Mouse (Mus musculus): Measurements from ENCODE around the gene Btbd35f19.
"Not testable (repeated sequence)": the region's sequence is repeated elsewhere in the genome, so short reads cannot be mapped to it uniquely, and the experiment has no call there.

Btbd35f19 gene

DNA sequence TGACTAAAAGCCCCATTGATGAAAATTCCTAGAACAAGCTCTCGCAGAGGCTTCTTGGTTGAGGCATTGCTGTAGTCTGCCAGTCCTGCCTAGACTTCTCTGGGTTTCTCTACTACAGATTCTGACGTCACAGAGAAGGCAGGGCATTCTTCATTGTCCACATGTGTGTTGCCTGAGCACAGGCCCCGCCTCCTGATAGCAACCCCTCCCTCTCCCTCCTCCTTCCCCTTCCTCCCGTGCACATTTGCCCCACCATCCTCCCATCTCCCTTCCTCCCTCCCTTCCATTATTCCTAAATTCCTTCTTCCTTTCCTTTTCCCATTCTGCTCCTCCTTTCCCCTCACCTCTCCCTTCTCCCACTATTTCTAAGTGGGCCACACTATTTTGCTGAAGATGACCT, at the start of gene Btbd35f19:
Gene Btbd35f19, minus strand, starts transcription at position 101 of the 400 bp plus-strand sequence.
- DNase-seq (ENCODE audit: low spot score) = not testable (repeated sequence)

DNA sequence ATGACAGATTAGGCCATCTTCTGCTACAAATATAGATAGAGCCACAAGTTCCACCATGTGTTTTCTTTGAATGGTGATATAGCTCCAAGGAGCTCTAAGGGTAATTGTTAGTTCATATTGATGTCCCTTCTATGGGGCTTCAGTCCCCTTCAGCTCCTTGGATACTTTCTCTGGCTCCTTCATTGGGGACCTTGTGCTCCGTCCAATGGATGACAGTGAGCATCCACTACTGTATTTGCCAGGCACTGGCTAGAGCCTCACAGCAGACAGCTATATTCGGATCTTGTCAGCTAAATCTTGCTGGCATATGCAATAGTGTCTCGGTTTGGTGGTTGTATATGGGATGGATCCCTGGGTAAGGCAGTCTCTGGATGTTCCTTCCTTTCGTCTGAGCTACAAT, 41.8 kb downstream of the Btbd35f19 start:
- not testable (repeated sequence) for DNase-seq (ENCODE audit: low spot score)

DNA sequence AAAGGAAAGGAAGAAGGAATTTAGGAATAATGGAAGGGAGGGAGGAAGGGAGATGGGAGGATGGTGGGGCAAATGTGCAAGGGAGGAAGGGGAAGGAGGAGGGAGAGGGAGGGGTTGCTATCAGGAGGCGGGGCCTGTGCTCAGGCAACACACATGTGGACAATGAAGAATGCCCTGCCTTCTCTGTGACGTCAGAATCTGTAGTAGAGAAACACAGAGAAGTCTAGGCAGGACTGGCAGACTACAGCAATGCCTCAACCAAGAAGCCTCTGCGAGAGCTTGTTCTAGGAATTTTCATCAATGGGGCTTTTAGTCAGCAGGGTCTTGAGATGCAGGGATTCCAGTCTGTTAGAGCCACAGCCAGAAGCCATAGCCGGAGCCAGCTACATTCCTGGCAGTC, 47.6 kb downstream of the Btbd35f19 start, which contains the start of gene Btbd35f26:
Gene Btbd35f26, plus strand, starts transcription at position 301 of the 400 bp plus-strand sequence.
- DNase-seq (ENCODE audit: low spot score) = not testable (repeated sequence)

Data from layer of hippocampus, adult 9-10 months (tissue).